Mouse (Mus musculus) stomach, postnatal 0 days (tissue): Measurements from ENCODE around the gene Gm14569. TPM values are rescaled to one million over a fixed set of nuclear protein-coding genes. Genes with fewer than 3 reads are reported as not detected.

ENCODE experiments used
- ATAC-seq: fragments of 200-750 bp; cut with Nextera tagmentation; 2 replicates; pipeline ENCODE4 v1.8.0; 2017; ENCODE audit not compliant: low FRiP score, low TSS enrichment
- DNase-seq: peaks from one replicate; pipeline ENCODE4 v3.0.0-alpha.2; 2016; ENCODE audit warnings: low spot score
- H3K27ac ChIP-seq: fragments of 300-500 bp; sonication (generic); replicated peaks from 2 replicates; pipeline ENCODE4 v1.5.1; 2014; ENCODE audit warnings: mild to moderate bottlenecking, control low read depth
- H3K27me3 ChIP-seq: fragments of 300-500 bp; sonication (generic); 2 replicates; pipeline ENCODE4 v1.6.1; 2014; ENCODE audit warnings: low read length; ENCODE audit not compliant: control insufficient read depth, insufficient read depth
- H3K36me3 ChIP-seq: fragments of 300-500 bp; sonication (generic); 2 replicates; pipeline ENCODE4 v1.6.1; 2014; ENCODE audit warnings: low read length, mixed read lengths; ENCODE audit not compliant: control insufficient read depth, insufficient read depth
- H3K4me1 ChIP-seq: fragments of 300-500 bp; sonication (generic); replicated peaks from 2 replicates; pipeline ENCODE4 v1.6.1; 2014; ENCODE audit warnings: antibody characterized with exemption; ENCODE audit not compliant: control insufficient read depth, insufficient read depth
- H3K4me2 ChIP-seq: fragments of 300-500 bp; sonication (generic); replicated peaks from 2 replicates; pipeline ENCODE4 v1.6.1; 2014; ENCODE audit warnings: low read depth, mild to moderate bottlenecking, control low read depth, moderate library complexity
- H3K4me3 ChIP-seq: fragments of 300-500 bp; sonication (generic); 2 replicates; pipeline ENCODE4 v1.5.1; 2014; ENCODE audit warnings: low read depth, low read length, control low read depth
- H3K9ac ChIP-seq: fragments of 300-500 bp; sonication (generic); 2 replicates; pipeline ENCODE4 v1.6.1; 2014; ENCODE audit warnings: mild to moderate bottlenecking, low read length, control low read depth, mixed read lengths
- H3K9me3 ChIP-seq: fragments of 300-500 bp; sonication (generic); 2 replicates; pipeline ENCODE4 v1.6.1; 2016; ENCODE audit warnings: low read length; ENCODE audit not compliant: control insufficient read depth
- CTCF ChIP-seq: IDR thresholded peaks from 2 replicates; pipeline ENCODE4 v1.5.1; 2016; ENCODE audit warnings: antibody characterized with exemption, low read depth, mild to moderate bottlenecking, moderate library complexity
- EP300 ChIP-seq: optimal IDR thresholded peaks from 2 replicates; pipeline ENCODE3; 2016; ENCODE audit warnings: antibody characterized with exemption
- WGBS: fragments of 180-500 bp; shearing (Covaris S2); extraction: QIAGEN DNeasy Blood & Tissue Kit; methylation state at CpG from one replicate; pipeline ENCODE4 v1.1.7; 2014; 5-methylcytosine and 5-hydroxymethylcytosine counted together
- polyA plus RNA-seq: library from polyadenylated mRNA; unstranded; fragments of >200 nt; fragmentation: Nextera tagmentation; extraction: Ambion mirVana; gene quantifications from 2 replicates; pipeline ENCODE4 v1.2.1, GENCODE M21; 2015

Gene Gm14569
- polyA plus RNA-seq = not detected in 2 replicates

DNA sequence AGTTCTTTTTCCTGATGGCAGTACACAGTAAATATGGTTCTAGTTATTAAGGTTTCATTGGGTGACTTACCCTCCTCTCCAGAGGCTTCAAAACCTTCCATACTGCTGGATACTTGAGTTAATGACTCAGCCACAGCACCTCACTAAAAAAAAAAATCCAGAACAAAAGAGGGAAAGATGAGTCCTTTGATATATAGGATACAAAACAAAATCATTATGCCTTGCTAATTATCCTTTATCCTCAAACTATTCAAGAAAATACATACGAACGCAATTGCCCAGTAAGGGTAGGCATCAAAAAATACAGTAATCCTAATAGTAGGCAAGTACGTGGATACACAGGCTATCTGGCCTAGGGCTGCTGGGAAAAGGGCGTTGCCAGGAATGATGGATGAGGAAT, at the start of gene Gm14569:
Gene Gm14569, minus strand, starts transcription at position 101 of the 400 bp plus-strand sequence.
- no peak for TF ChIP-seq CTCF
- no peak for TF ChIP-seq EP300
- Histone ChIP-seq H3K9ac (no peak within 1 kb of the TSS), H3K4me3 (no peak within 1 kb of the TSS), H3K9me3 (no peaks in the 10 kb centered on the region), H3K4me2 (no peak within 1 kb of the TSS), H3K27me3 (no peaks in the 10 kb centered on the region), H3K27ac (no peak within 1 kb of the TSS), H3K36me3 (no peaks in the 10 kb centered on the region), H3K4me1 (no peaks in the 10 kb centered on the region)
- 93% methylated on average over 4 of the region's 4 CpGs for WGBS
- ATAC-seq = no peak
- DNase-seq = no peak

DNA sequence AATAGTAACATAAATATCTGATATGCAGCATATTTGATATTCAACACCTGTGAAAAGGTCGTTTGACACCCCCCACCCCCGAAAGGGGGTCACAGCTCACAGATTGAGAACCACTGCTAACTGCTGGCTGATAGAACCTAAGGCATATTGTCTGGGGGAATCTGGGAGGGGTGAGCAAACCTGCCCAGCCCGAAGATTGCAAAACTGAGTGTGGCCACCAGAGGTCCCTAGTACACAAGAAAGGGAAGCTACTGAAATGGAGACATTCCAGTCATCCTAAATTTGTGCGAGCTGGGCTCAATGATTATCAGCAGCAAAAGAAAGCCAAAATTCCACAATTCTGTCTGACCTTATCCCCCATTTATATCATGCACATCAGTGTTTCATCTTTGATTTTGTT, 42.9 kb upstream of the Gm14569 start:
- no peak overlapping the region for H3K27ac ChIP-seq
- H3K4me3 ChIP-seq = no peak overlapping the region
- DNase-seq (peak; percentile 69), ATAC-seq (no peak)
- no peaks in the 10 kb centered on the region for H3K36me3 ChIP-seq
- H3K4me1 ChIP-seq = no peaks in the 10 kb centered on the region
- peak; percentile 84 for TF ChIP-seq CTCF
- TF ChIP-seq EP300 = no peak
- no peak overlapping the region for H3K9ac ChIP-seq
- 8% methylated on average over 4 of the region's 4 CpGs for WGBS
- no peaks in the 10 kb centered on the region for H3K9me3 ChIP-seq
- H3K4me2 ChIP-seq = no peak overlapping the region
- no peaks in the 10 kb centered on the region for H3K27me3 ChIP-seq

DNA sequence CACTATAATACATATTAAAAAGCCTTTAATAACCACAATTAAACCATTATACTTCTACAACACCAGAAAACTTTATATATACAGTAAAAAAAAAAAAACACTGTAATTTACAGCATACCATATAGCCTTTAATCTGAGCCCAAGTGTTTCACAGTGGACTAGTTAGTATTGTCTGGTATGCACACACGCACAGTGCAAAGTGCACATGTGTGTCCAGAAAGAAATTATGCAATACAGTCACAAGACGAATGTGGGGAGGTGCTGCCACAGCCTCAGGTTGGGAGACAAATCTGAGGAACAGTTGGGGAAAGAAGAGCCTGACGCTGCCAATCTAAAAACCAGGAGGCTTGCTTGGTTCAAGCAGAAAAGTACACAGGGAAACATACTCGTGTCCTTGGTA, 42.1 kb upstream of the Gm14569 start:
- H3K4me1 ChIP-seq = no peaks in the 10 kb centered on the region
- H3K36me3 ChIP-seq = no peaks in the 10 kb centered on the region
- no peak; the same call in 1 of the 2 replicates for ATAC-seq
- peak; percentile 15 for DNase-seq
- H3K9me3 ChIP-seq = no peaks in the 10 kb centered on the region
- no peaks in the 10 kb centered on the region for H3K27me3 ChIP-seq
- no peak for TF ChIP-seq EP300
- no peak for TF ChIP-seq CTCF
- WGBS = 51% methylated on average over 4 of the region's 4 CpGs
- no peak overlapping the region for H3K4me2 ChIP-seq
- no peak overlapping the region for H3K4me3 ChIP-seq
- no peak overlapping the region for H3K9ac ChIP-seq
- H3K27ac ChIP-seq = no peak overlapping the region

DNA sequence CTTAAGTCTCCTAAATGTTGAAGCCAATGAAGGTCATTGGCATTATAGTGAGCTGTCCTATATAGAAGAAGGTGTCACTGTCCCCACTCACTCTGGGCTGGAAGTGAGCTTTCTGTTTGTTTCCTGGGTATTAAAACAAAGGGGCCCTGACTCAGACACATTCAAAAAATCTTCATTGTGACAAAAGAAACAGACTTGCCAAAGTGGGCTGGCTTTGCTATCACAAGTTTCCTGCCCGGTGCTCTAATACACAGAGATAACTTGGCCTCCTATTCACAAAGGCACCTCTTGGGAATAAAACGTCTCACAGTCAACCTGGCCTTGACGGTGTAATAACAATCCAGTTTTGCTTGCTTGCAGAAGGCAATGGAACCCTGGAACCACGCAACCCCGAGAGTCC, 38.6 kb upstream of the Gm14569 start:
- Histone ChIP-seq H3K4me3 (no peak overlapping the region), H3K9me3 (no peaks in the 10 kb centered on the region), H3K27ac (no peak overlapping the region), H3K9ac (no peak overlapping the region), H3K36me3 (no peaks in the 10 kb centered on the region), H3K27me3 (no peaks in the 10 kb centered on the region), H3K4me1 (no peaks in the 10 kb centered on the region), H3K4me2 (no peak overlapping the region)
- no peak for DNase-seq
- no peak for ATAC-seq
- WGBS = 66% methylated on average over 5 of the region's 5 CpGs
- TF ChIP-seq CTCF (no peak), EP300 (no peak)

DNA sequence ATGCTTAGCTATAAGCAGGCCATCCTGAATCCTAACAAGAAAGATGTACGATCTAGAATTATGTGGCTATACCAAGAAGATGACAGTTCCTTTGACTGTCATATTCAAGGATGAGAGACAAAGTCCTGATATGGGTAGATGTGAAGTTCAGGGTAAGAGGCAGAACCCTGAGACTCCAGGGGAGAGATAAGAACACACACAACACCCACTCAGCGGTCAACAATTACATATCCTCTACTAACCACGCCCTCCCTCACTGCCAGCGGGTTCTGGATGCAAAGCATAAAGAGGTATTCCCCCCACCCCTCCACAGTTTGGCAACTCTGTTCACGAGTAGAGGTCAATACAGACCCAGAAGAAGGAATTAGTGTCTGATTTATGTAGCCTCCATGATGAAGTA, 32.1 kb upstream of the Gm14569 start:
- H3K4me3 ChIP-seq = no peak overlapping the region
- no peak for ATAC-seq
- no peak overlapping the region for H3K27ac ChIP-seq
- TF ChIP-seq CTCF (no peak), EP300 (no peak)
- no peaks in the 10 kb centered on the region for H3K27me3 ChIP-seq
- WGBS = 50% methylated on average over 5 of the region's 5 CpGs
- no peak for DNase-seq
- H3K9ac ChIP-seq = no peak overlapping the region
- no peaks in the 10 kb centered on the region for H3K4me1 ChIP-seq
- H3K36me3 ChIP-seq = no peaks in the 10 kb centered on the region
- no peak overlapping the region for H3K4me2 ChIP-seq
- no peaks in the 10 kb centered on the region for H3K9me3 ChIP-seq

DNA sequence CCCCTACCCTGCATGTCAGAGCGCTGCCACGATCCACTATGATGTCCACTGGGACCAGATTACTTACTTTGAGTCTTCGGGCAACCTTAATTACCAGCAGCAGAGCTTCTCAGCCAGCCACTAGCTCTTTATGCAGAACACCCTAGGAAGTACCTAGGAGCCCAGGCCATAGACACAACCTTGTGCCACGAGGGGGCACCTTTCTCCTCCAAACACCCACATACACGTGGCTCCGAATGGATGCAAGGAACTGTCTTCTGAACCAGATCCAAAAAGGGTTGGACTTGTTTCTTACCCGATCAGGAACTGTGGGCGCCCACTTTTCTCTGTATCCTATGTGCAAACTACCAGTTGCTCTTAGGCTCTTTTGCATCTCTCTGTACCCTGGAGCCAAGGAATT, 22.1 kb upstream of the Gm14569 start:
- no peak for ATAC-seq

More for the DNA sequence above, 22.1 kb upstream of the Gm14569 start:
- H3K9ac ChIP-seq = no peak overlapping the region
- TF ChIP-seq EP300 = no peak
- TF ChIP-seq CTCF = peak; percentile 34
- no peaks in the 10 kb centered on the region for H3K9me3 ChIP-seq
- H3K27ac ChIP-seq = no peak overlapping the region
- H3K27me3 ChIP-seq = no peaks in the 10 kb centered on the region
- no peak overlapping the region for H3K4me2 ChIP-seq
- H3K4me3 ChIP-seq = no peak overlapping the region
- H3K36me3 ChIP-seq = no peaks in the 10 kb centered on the region
- no peaks in the 10 kb centered on the region for H3K4me1 ChIP-seq
- WGBS = 45% methylated on average over 8 of the region's 8 CpGs
- peak; percentile 14 for DNase-seq
